Mouse (Mus musculus) thymus, postnatal 10 days (tissue): ENCODE data around the gene Tert.

Experiments
- DNase-seq, 2 experiments: peaks; one replicate each; pipeline ENCODE4 v3.0.0; 2021; ENCODE audit warnings: low spot score in 2 of 2

The Tert gene

DNA sequence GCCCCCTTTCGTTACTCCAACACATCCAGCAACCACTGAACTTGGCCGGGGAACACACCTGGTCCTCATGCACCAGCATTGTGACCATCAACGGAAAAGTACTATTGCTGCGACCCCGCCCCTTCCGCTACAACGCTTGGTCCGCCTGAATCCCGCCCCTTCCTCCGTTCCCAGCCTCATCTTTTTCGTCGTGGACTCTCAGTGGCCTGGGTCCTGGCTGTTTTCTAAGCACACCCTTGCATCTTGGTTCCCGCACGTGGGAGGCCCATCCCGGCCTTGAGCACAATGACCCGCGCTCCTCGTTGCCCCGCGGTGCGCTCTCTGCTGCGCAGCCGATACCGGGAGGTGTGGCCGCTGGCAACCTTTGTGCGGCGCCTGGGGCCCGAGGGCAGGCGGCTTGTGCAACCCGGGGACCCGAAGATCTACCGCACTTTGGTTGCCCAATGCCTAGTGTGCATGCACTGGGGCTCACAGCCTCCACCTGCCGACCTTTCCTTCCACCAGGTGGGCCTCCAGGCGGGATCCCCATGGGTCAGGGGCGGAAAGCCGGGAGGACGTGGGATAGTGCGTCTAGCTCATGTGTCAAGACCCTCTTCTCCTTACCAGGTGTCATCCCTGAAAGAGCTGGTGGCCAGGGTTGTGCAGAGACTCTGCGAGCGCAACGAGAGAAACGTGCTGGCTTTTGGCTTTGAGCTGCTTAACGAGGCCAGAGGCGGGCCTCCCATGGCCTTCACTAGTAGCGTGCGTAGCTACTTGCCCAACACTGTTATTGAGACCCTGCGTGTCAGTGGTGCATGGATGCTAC lies at the start of gene Tert:
Gene Tert, plus strand, starts transcription at position 167 of the 805 bp plus-strand sequence.
- DNase-seq, result peak; percentile 60 to 75

DNA sequence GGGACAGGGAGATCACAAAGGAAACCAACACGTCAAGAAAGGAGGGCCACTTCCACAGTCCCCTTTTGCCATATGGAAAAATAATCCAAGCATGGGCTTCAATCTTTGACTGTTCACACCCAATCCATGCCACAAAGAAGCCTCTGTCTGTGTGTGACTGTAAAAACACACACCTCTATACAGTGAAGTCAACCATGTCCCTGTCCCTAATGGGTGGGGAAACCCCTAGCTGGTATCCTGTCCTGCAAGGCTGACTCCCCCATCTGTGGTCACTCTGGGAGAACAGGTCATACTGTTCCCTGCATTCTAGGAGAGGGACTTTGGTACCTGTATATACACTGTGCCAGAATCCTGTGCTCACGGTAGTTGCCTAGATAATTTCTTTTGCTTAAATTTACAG lies 49.4 kb upstream of the Tert start:
- DNase-seq, result no peak

DNA sequence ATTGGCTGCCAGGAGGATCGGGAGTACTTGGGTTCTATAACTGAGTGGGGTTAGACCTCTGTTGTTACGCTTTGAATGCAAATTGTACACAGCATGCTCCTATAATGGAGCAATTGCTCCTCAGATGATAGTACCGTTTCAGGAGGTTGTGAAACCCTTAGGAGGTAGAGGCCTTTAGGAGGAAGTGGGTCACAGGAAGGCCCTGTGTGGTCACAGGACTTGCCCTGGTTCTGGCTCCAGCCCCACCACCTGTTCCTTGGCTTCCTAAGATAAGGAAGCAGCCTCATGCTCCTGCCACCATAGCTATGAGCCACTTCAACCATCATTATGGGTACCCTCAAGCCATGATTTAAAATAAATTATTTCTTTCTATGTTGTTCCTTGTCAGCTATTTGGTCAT lies 35.2 kb upstream of the Tert start:
- no peak for DNase-seq

DNA sequence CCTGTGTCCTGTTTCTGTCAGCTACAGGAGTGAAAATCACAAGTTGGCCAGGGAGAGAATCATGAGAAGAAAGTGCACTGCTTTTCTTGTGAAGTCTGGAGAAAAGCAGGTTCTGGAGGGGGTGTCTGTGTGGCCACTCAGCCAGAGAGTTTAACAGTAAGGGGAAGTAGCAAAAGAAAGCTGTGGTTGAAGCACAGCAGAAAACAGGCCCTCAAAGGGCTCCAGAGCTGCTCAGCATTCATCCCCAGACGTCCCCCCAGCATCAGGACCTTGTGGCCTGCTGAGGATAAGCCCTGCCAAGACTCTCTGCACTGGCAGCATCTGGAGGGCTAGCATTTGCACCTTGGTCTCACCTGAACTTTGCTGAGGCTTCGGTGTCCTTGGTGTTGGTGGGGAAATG lies 34.2 kb upstream of the Tert start:
- DNase-seq, result no peak

GRCm38 (mm10) chr13:73596276-73596675 lies 30.4 kb upstream of the Tert start:
- no peak for DNase-seq

DNA sequence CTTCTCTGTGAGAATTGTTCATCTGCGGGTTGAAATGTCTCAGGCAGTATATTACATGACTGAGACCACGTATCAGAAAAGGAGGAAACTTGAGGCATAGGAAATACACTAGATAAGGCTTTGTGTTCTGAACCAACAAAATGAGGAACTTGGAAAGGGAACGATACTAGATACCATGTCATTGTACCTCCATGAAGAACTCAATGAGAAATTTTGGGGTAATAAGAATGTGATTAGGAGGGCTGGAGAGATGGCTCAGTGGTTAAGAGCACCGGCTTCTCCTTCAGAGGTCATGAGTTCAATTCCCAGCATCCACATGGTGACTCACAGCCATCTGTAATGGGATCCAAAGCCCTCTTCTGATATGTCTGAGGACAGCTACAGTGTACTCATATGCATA lies 26.5 kb upstream of the Tert start:
- DNase-seq, result no peak

GRCm38 (mm10) chr13:73603046-73603445 lies 23.7 kb upstream of the Tert start:
- no peak for DNase-seq

DNA sequence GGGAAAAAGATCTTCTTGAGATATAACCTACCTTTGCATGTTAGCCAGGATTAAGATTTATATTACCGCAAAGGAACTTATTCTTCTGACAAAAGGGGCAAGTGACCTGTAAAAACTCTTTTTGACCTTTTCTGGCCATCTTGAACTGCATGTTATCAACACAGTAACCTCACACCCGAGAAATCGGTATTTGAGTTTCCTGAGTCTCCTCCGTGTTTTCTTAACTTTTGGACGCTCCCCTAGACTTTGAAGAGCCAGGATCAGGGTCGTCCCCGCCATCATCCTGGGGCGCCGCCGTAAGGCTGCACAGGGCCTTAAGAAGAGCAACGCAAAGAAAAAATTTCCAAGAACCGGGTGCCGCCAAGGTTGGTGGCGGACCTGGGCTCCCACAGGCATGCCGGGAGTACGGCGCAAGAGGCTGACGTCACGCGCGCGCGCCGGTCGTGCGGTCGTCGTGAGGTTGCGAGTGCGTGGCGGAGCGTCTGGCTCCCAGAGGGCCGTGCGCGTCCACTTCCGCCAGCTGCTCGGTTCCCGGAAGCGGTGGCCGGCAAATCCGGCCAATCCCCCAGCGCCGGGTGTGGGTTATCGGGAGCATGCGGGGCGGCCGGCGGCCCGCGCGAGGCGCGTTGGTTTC lies 23.1 kb upstream of the Tert start, which contains the start of gene Clptm1l:
Gene Clptm1l, plus strand, starts transcription at position 485 of the 634 bp plus-strand sequence.
- peak; percentile 92 to 94 for DNase-seq

- DNase-seq, result no peak
Measured at GRCm38 (mm10) chr13:73604156-73604957, 22.4 kb upstream of the Tert start.

GRCm38 (mm10) chr13:73618406-73618805 lies 8.3 kb upstream of the Tert start:
- no peak for DNase-seq

DNA sequence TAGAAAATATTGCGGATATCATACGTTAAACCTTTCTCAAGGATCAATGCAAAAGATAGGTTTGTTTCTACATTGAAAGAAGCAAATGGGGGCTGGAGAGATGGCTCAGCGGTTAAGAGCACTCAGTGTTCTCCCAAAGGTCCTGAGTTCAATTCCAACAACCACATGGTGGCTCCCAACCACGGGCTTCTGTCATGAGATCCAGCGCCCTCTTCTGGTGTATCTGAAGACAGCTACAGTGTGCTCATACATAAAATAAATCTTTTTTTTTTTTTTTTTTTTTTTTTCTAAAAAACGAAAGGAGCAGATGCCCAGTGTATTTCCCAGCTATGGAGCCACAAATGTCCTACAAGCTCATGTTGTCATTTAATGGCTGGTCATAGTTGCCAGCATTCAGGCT lies 6.1 kb upstream of the Tert start:
- no peak for DNase-seq

- DNase-seq, result no peak
Measured at GRCm38 (mm10) chr13:73626410-73626744, 334 bp upstream of the Tert start.

GRCm38 (mm10) chr13:73628586-73629113 lies 1.9 kb downstream of the Tert start:
- no peak for DNase-seq

GRCm38 (mm10) chr13:73631837-73632236 lies 5.1 kb downstream of the Tert start:
- DNase-seq, result no peak

DNA sequence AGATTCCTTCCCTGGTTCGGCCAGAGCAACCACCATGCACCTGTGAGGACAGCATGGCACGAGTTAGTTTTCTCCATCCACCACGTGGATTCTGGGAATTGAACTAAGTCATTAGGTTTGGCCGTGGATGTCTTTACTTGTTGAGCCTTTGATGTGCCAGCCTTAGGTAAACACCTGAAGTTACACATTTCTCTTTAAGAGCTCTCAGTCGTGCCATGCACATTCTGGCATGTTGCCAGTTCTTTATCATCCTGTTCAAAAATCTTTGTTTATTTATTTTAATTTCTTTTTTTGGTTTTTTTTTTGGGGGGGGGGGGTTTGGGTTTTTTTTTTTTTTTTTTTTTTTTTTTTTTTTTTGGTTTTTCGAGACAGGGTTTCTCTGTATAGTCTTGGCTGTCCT lies 11.1 kb downstream of the Tert start:
- no peak for DNase-seq

DNA sequence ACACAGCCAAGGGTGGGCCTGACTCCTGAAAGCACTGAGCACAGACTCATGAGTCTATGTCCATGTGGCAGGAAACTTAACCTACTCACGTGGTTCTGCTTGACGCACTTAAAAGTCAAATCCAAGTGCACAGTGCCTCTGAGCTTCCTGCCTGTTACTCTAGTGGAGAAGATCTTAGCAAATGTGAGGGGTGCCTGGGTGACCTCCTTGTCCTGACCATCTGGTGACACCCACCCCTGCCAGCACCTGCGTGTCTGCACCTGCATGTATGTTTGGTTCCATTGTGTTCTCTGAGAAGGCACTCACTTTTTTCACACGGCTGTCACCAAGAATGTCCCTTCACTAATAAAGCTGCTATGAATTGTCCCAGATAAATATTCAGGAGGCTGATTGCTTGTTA lies 14.6 kb downstream of the Tert start:
- DNase-seq, result peak; percentile 34 to 55

DNA sequence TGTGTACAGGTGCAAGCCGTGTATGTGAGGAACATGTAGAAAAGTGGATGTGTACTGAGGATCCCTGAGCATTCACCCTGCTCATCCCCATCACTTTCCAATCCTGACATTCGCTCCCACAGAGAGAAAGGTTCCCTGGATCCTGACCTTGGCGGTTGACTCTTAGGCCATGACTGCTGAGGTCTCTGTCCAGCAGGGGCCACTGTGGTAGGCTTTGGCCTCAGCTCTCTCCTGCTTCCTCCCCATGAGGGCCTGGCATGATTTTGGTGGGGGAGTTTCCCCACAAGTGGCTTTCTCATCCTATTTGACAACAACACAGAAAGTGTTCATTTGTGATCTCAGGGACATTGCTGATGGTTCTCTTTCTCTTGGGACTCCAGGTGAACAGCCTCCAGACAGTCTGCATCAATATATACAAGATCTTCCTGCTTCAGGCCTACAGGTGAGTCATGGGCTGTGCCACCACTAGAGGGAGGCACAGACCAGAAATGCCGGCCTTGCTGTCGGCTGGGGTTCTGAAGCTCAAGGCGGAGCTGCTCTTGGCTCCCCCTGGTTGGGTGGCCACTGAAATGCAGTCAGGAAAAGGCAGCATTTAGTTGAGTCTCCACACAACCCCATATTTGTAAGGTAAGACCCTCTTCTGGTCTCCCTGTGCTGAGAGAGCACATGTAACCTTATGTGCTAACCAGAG lies 19.8 kb downstream of the Tert start:
- peak; percentile 78 to 89 for DNase-seq

- no peak for DNase-seq
Measured at GRCm38 (mm10) chr13:73653266-73653665, 26.6 kb downstream of the Tert start.

DNA sequence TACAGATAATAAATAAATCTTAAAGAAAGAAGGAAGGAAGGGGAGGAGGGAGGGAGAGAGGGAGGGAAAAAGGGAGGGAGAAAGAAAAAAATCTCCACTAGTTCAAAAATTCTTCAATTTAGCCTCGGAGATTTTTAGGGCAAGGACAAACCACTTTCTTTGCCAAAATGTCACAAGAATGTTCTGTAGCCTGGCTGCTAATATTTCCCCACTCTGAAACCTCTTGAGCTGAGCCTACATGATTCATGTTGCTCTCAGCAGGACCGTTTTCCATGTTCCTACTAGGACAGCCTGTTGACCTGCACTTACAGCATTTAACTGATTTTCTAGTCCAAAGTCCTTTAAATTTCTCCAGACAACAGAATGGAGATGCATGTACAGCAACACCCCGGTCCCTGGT lies 28.3 kb downstream of the Tert start:
- no peak for DNase-seq

GRCm38 (mm10) chr13:73658953-73659352 lies 32.2 kb downstream of the Tert start:
- DNase-seq, result no peak

DNA sequence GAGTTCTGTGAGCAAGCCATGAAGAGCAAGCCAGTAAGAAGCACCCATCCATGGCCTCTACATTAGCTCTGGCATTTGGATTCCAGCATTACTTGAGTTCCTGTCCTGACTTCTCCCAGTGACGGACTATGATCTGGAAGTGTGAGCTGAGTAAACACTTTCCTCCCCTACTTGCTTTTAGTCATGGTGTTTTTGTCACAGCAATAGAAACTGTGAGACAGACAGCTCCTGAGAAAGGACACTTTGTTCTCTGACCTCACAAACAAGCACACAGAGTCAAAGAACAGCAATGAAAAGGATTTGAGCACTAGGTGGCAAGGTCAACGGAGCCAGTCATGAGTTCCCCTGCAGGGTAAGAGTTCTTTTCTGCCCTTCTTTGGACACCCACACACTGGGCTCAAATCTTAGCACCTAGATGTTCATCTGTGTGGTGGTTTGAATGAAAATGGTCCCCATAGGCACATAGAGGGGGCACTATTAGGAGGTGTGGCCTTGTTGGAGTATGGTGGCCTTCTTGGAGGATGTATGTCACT lies 33.5 kb downstream of the Tert start:
- no peak for DNase-seq
